Mouse (Mus musculus) telencephalon, adult 2 months (tissue): ENCODE results near the gene Myh6.
"Not testable (repeated sequence)": the region's sequence is repeated elsewhere in the genome, so short reads cannot be mapped to it uniquely, and the experiment has no call there.

Source experiments
- DNase-seq: peaks from one replicate; pipeline ENCODE4 v3.0.0-alpha.2; 2011; ENCODE audit warnings: low read depth, low spot score

The Myh6 gene

DNA sequence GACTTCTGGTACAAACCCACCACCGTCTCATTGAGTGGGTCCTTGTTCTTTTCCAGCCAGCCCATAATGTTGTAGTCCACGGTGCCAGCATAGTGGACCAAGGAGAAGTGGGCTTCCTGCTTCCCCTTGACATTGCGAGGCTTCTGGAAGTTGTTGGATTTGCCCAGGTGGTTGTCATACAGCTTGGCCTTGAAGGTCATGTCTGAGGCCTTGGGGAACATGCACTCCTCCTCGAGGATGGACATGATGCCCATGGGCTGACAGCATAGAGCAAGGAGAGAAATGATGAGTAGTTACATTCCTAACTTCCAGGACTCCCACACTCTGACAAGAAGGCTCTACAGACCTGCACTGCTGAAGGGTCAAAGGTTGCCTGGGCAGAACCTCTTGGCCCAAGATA lies 8.2 kb downstream of the Myh6 start:
- no peak for DNase-seq

DNA sequence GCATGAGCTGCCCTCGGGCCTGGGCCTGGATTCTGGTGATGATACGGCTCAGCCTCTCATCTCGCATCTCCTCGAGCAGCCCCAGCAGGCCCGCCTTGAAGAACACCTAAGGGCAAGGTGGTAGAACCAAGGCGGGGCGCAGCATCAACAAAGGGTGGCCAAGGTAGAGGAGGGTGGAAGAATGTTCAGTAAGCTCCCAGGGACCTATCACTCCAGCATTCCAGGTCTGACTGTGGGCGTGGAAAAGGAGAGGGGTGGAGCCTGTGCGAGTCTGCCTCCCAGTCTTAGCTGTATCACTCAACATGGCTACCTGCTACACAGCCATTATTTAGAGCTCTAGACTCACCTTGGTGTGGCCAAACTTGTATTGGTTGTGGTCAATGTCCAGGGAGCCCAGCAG lies 10.2 kb downstream of the Myh6 start:
- no peak for DNase-seq

DNA sequence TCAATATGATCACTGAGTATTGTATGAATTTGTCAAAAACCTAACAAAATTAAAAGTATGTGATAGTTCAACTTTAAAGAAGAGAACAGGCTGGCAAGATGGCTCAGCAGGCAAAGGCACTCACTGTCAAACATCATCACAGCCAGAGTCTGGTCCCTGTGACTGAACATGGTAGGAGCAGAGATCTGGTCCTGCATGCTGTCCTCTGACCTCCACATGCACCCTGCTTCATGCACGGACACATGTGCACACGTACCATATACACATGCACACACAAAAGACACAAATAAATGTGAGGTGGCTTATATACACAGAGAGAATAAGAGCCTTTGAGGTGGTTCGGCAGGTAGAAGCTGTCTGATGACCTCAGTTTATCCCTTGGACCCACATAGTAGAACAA lies 11.2 kb downstream of the Myh6 start:
- DNase-seq = no peak

DNA sequence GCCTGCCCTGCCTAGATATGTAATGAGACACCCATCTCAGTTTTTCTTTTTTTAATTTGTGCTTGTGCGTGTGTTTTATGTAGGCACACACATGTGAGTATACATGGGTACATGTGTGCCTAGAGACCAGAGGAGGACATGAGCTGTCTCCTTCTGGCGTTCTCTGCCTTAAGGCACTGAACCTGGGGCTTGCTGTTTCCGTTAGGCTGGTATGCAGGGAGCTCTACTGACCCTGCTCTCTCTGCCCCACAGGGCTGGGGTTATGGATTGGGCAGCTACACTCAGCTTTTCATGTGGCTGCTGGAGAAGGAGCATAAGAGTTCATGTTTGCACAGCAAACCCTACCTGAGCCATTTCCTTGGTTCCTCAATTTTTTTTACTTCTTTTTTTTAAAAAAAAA lies 12.3 kb downstream of the Myh6 start:
- no peak for DNase-seq

DNA sequence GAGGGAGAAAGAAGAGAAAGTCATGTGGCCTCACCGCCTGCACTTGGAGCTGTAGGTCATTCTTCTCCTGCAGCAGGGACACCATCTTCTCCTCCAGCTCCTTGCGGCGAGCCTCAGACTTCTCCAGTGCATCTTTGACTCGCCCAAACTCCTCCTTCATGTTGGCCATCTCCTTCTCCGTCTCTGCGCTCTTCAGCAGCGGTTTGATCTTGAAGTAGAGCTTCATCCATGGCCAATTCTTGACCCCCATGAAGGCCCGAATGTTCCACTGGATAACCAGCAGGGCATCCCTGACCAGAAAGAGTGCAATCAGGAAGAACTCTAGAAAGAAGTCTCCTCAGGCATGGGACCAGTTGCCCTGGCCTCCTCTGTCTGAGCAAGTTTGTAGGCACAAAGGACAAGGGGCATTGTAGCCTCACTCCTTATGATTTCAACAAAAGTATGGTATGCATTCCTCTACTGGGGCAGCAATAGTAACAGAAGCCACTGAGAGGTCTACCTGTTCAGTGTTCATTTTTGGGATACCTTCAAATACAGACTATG lies 13.0 kb downstream of the Myh6 start:
- DNase-seq = no peak

DNA sequence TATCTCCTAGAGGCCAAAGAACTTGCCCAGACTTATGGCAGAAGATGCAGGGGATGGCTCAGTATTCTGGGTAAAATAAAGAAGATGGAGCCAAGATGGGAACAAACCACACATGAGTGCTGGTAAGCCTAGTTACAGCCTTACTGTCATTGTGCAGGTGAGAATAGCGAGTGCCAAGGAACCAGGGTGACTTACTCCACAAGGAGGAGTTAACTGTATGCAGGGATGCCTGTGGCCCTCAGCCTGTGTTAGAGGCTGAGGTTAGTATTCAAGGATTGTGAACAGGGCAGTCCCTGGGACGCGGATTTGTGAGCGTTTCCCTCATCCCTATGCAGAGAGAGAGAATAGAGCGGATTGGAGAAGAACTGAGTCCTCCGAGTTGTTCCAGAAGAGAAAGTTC lies 15.1 kb downstream of the Myh6 start:
- DNase-seq = no peak

DNA sequence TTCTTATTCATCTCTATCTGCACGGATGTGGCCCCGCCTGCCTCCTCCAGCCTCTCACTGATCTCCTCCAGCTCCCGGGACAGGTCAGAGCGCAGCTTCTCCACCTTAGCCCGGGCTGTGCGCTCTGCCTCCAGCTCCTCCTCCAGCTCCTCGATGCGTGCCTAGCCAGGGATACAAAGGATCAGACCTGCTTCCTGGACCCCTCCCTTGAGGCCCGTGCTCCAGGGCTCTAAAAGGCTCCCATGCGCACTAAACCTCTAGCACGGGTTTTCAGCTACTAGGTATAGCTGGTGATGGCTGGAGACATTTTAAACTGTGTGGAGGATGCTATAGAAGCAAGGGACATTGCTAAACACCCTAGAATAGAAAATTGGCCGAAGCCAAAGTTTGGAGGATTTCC lies 16.2 kb downstream of the Myh6 start:
- DNase-seq = no peak

DNA sequence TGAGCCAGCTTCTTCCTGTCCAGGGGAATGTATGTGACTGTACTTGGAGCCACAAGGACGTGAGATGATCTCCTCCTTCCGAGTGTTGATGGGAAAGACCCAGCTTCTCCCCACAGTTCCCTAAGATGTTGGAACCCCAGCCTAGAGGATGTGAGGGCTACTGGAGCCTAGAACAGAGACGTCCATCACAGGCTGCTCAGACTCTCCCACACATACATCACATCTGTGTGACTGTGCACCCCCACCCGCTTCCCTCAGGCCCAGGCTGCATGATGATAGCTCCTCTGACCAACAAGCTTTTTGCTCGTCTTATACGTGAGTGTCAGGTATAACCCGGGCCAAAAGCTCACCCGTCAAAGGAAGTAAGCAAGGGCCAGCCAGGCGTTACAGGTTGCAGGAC lies 17.9 kb downstream of the Myh6 start:
- no peak for DNase-seq

DNA sequence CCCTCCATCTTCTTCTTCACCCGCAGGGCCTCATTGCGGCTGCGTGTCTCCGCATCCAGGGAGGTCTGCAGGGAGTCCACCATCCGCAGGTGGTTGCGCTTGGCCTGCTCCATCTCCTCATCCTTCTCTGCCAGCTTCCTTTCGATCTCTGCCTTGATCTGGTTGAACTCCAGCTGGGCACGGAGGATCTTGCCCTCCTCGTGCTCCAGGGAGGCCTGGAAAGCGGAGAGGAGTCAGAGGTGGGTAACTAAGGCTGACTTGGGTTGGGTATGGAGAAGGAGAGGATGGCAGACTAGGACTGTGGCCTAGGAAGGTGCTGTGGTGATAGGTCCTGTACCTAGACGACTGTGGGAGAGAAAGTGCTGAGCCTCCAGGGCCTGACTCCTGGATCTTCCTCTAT lies 19.7 kb downstream of the Myh6 start:
- not testable (repeated sequence) for DNase-seq

DNA sequence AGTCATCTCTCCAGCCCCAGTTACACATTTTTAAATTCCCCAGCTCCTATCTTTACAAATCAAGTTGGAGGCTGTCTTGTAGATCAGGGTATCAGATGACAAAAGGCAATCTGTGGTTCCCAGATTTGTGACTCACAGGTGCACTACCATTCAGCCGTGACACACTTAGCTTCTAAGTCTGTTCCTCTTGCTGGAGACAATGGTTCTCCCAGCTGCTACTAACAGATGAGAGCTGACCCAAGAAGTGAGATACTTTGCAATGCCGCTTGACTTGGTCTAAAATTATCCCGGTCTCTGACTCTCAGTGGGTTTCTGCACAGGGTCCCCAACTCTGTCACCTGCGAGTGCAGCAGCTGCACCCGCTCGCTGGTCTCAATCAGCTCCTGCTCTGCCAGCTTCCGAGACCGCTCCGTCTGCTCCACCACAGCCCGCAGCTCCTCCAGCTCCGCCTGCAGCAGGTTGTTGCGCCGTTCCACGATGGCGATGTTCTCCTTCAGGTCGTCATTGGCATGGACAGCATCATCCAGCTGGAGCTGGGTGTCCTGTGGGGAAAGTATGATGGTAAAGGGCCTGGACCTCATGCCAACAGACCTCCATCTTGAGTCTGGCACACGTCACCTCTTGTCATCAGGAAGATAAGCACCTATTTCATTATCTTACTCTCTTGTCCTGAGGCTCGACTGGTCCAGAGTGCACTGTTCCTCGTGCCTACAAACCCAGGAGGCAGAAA lies 20.6 kb downstream of the Myh6 start:
- no peak for DNase-seq

DNA sequence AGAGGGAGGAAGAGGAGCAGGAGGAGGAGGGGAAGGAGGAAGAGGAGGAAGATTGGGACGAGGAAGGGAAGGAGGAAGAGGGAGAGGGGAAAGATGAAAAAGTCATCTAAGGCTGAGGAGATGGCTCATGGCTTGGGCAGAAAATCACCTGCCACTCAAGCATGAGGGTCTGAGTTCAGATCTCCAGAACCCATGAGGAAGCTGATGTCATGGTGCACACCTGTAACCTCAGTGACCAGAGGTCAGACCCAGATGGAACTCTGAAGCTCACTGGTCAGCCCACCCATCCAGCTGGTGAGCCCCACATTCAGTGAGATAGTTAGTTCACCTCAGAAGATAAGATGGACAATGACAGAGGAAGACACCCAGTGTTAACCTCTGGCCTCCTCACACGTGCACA lies 21.8 kb downstream of the Myh6 start:
- no peak for DNase-seq

DNA sequence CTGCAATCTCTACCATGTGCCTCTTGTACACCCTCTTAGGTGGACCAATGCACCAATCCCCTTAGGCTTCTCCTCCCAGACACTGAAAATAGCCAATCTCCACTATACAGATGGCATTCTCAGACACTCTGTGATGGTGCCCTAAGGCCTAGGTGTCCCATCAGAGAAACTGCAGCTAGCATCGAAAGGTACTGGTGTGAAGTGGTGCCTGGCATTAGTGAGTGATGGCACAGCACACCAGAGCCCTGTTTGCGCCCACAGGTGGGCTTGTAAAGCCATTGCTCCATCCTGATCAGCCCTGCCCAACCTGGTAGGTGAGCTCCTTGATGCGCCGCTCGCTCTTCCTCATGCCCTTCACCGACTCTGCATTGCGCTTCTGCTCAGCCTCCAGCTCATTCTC lies 22.8 kb downstream of the Myh6 start:
- DNase-seq = no peak

DNA sequence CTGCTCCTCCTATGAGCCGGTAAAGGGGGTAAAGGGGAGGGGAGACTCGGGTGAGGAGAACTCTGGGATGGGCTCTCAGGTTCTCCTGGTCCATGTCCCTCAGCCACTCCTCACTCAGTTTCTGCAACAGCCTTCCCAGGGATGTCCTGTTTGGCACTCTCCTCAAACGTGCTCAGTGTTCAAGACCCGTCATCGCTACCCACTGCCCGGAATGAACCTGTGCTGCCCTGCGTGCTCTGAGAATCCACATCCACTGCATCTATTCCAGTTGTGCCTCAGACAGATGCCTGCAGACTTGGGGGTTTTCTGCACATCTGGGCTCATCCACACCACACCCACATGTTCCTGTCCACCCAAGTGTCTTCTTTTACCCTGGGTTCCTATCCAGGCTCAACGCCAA lies 24.2 kb downstream of the Myh6 start:
- no peak for DNase-seq

DNA sequence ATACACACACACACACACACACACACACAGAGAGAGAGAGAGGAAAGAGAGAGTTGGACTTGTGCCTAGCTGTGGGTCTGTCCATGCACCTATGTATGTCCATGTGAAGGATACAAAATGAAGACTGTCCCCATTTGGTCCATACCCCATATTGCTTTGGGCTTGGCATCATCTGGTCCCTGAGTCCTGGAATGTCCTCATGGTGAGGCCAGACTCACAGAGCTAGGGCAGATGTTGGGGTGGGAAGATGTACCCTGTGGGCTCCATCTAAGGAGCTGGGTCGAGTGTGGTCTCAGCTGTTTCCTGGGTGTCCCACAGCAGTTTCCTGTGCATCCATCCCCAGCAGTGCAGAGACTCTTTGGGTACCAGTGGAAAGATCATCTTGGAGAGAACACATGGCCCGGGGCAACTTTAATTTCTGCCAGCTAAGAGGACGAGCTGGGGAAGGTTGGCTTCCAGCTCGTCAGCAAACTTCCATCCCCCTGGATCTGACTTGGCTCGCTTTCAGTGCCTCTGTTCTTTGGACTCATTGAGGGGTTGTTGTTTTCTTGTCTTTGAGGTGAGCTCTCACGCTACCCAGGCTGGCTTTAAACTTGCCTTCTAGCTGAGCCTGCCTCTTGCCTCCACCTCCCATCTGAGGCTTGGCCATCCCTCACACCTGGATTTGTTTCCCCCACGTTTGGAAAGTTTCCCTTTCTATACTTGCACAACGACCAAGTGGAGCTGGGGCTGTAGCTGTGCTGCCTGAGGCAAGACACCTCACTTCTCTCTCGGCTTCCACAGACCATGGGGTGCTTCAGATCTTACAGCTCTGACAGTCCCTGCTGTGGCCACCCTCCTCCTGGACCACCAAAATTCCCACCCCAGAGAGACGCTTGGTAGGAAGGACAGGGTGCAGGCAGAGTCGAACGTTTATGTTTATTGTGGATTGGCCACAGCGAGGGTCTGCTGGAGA lies 25.4 kb downstream of the Myh6 start:
- DNase-seq = no peak

DNA sequence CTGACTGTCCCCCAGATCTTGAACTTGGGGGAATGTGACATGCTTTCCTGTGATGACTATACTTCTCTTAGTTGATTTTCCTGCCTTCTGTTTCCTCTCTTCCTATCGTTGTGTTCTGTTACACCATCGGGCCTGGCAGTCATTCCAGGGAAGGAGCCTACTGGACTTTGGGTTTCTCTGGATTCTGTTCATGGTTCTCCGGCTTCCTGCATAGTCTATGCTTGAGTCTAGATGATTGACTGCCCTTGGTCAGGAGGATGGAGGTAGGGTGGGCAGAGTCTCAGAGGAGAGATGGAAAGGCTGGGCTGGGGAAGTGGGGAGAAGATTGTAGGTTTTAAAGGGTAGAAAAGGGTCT lies 26.6 kb downstream of the Myh6 start:
- no peak for DNase-seq

DNA sequence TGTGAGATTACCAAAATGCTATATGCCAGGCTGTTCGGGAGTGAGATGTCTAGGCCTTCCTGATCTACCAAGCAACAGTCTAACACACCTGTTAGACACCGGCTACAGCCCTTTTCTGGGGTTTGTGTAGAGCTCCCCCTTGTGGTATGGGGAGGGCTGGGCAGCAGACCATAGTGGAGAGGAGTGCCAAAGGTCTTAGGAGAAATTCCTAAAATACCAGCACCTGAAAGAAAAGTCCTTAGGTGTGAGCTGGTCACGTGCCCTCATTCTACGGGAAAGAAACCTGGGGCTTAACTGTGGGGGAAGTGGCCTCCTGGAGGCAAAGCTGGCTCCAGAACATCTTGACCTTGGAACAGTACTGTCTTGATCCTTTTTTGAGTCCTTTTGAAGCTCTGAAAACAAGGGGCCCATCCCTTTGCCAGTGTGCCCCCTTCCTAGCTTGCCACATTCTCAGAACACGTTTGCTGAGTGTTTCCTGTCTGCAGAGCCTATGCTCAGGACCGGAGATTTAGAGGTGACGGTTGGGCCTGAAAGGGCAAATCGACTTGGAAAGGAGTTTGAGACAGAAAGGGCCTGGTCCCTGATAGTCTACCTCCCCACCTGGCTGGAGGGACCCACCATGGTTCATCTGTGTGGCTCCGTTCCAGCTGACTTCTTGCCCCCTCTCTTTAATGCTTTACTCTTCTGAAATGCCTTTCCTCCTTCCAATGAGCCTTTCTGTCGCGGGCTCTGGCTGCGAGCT lies 27.1 kb downstream of the Myh6 start:
- DNase-seq = no peak

DNA sequence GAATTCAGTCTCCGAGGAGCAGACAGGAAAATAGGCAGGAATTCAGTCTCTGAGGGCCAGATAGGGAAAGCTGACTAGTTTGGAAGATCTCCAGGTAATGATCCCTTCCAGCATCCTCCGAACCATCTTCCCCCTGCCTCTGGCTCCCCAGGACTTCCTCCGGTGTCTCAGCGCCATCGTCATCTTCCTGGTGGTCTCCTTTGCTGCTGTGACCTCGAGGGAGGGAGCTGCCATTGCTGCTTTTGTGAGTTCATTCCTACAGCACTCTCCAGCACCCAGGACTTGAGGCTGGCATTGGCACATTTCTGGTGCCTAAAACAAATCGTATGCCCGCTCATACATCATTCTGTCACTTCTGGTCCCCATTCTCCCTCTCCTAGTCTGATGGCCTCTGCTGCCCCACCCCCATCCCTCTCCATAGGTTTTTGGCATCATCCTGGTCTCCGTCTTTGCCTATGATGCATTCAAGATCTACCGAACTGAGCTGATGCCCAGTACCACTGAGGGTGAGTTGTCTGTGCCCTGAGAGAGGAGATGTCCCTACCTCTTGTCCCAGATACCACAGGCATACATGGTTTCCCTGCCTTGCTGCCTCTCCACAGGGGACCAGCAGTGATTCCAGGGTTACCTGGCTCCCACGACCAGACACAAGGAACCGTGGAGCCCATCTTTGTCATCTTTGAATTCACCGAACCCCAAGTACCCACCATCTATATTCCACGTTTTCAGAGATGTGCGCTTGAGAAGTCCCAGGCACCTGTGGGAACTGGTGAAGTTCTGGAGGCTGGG lies 28.1 kb downstream of the Myh6 start:
- no peak for DNase-seq

DNA sequence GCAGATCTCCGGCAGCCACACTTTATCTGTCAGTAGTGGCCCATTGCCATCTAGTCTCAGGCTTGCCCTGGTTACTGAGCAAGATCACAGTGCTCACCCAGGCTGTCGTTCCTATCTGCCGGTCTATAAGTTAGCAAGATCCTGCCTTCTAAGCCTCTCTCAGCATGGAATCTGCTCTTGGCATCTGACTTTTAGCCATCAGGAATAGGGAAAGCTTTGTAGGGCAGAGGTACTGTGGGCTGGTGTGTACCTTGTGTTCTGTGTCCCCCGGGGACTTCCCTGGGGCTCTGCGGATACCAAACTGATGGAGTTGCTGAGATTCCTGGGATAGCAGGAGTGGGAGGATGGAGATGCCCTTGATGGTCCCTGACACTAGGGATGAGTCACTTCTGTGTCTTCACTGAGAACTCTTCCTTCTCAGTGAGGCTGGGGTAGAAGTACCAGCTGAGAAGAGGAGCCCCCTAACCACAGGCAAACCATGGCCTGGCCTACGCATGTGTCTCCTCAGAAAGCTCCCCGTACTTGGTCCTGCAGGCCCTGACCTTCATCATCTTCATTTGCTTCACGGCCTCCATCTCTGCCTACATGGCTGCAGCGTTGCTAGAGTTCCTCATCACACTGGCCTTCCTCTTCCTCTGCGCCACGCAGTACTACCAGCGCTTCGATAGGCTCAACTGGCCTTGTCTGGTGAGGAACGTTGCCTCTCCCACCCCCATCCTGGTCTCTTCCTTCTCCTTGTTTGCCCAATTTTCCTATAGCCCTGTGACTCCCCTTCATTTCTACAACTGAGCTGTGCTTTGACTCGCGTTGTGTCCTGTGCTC lies 29.2 kb downstream of the Myh6 start:
- DNase-seq = no peak

DNA sequence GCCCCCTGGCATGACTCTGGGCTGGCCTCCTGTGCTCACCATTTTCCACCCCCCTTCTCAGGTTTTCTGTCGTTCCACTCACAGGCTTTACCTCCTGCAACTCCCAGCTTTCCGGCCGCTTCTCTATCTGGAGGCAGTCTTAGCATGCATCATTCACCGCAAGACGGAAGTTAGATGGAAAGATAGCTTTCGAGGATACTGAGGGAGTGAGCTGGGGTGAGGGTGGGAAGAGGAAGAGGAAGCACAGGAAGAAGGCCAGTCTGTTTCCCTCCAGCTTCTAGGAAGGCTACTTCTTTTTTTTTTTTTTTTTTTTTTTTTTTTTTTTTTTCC lies 29.9 kb downstream of the Myh6 start:
- no peak for DNase-seq
